Mouse (Mus musculus) erythroblast, embryonic 14.5 days (primary cell): ENCODE data around the gene Tmem183a.

ENCODE experiments used
- GATA1 ChIP-seq: IDR thresholded peaks from 2 replicates; pipeline ENCODE4 v1.6.1; 2012; ENCODE audit warnings: low read length, inconsistent platforms, mixed read lengths
- TAL1 ChIP-seq: IDR thresholded peaks from 3 replicates; pipeline ENCODE4 v1.6.1; 2012; ENCODE audit warnings: low read length, inconsistent platforms, mixed read lengths

GRCm38 (mm10) chr1:134310291-134310690 is 51.5 kb downstream of the Tmem183a start:
- TF ChIP-seq GATA1 (no peak), TAL1 (no peak)
